Mouse (Mus musculus) gonadal fat pad, adult 2 months (tissue): ENCODE results near the gene 2010111I01Rik. TPM values are rescaled to one million over a fixed set of nuclear protein-coding genes. Genes with fewer than 3 reads are reported as not detected.

Experiments used
- DNase-seq: peaks from one replicate; pipeline ENCODE4 v3.0.0-alpha.2; 2012; ENCODE audit warnings: low read depth
- polyA plus RNA-seq: library from polyadenylated mRNA; depleted of rRNA; stranded (reverse); fragments of >200 nt; gene quantifications from 2 replicates; pipeline ENCODE4 v1.2.3, GENCODE M21; 2012

2010111I01Rik gene
- polyA plus RNA-seq, 1 experiment, result 80.6 TPM

DNA sequence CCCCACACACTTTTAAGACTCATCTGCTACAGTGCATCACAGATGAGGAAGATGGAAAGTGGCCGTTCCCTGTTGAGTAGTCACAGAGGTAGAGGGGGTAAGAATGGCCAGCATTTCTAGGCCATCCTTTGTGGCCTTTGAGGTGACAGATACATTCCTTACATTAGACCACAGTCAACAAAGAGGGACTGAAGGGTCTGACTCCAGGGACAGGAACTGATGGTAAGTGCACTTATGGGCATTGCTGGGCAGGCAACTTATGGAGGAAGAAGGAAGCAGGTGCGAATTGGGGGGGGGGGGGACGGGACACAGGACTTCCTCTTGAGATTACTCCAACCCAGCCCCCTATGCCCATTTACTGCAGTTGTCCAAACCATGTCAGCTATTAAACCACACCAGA lies 187.8 kb downstream of the 2010111I01Rik start:
- no peak for DNase-seq

DNA sequence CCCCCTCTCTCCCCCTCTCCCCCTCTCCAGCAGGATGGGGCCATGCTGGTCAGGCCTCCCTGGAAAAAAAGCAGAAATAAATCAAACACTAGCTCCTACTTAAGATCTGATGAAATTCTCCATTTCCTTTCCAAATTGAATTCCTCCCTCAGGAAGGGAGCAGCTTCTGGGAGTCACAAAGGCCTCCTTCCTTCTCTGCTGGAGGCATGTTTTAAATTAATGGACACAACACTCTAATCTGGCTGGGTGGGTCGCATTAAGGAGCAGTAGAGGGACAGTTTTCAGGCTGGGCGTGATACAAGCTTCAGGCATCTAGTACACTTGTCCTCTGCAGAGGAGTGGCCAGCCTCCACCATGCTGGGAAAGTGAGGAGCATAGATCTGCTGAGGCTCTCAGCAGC lies 188.7 kb downstream of the 2010111I01Rik start:
- DNase-seq, result no peak

DNA sequence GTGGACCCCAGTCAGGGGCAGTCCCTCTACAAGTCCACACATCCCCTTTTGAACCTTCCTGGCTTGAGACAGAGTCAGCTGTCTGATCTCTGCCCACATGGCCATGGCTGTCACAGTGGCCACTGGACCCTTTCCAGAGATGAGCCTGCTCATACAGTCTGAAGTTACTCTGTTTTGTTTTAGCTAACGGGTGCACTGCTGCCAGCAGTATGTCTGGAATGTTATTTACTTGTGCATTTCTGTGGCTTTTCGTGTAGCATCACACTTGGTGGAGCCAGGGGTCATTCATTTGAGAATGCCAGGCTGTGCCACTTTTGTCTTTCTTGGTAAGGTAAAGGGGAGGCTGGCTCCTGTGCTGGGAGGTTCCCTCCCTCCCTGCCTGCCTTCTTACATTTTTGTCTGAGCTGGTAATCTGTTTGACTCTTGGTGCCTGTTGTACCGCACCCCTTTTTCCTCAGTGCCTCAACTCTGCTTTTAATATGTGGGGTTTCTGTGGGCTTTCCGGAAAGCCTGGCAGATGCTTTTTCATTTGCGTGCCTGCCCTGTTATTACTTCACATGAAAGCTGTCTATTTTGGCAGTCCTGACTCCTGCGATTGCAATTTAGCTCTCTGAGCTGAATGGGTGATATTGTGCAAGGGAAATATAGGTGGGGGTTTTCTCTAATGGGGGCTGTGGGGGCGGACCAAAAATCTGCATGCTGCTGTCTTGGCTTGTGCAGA lies 190.3 kb downstream of the 2010111I01Rik start:
- peak; percentile 66 for DNase-seq

- DNase-seq, result peak; percentile 52
Observed at GRCm38 (mm10) chr13:63156264-63156663, 191.6 kb downstream of the 2010111I01Rik start.

- no peak for DNase-seq
Observed at GRCm38 (mm10) chr13:63170282-63171073, 205.8 kb downstream of the 2010111I01Rik start.

DNA sequence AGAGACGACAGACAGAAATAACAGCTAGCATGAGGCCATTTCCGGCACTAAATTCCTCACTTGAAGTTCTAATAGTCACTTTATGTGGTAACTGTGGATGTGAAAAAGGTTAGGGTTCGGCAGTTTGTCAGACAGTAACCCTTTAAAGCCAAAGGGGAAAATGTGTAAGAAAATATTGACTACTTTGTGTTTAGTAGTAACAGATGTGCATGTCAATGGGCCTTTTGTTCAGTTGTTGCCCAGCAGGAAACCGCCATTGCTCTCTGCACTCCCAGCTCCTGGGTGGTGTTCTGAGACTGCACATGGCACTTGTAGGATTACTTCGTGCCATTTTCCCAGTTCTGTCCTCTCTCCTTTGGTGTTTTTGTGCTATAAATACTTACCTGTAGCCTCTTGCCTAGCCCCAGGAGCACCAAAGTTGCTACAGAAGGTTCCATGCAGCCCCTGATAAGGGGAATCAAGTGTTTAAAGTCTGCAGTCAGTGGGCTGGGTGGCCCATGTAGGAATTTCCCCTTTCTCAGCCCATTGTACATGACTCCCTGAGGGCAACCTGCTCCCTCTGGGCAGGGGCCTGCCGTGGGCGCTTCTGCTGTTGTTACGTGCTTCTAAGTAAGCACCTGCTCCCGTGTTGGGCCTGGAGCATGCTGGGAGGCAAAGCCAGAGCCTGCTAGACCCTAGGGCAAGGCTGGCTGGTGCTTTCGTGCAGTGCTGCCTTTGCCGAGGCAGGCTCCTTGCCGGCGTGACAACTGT lies 206.8 kb downstream of the 2010111I01Rik start:
- DNase-seq, result no peak

DNA sequence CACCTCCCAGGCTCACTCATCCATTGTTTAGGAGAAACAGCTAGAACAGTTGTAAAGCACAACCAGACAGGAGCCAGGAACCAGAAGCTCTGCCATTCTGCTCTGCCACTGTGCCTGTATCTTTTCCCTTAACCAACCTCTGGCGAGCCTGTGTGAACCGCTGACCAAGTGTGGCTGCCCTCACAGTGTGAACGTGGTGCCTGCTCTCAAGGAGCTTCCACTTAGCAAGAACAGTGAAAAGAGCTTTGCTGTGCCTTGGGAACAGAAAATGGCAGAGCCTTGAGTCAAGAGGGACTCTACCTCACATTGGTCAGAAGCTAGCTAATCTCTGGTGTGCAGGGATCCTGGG lies 207.4 kb downstream of the 2010111I01Rik start:
- DNase-seq, result no peak

DNA sequence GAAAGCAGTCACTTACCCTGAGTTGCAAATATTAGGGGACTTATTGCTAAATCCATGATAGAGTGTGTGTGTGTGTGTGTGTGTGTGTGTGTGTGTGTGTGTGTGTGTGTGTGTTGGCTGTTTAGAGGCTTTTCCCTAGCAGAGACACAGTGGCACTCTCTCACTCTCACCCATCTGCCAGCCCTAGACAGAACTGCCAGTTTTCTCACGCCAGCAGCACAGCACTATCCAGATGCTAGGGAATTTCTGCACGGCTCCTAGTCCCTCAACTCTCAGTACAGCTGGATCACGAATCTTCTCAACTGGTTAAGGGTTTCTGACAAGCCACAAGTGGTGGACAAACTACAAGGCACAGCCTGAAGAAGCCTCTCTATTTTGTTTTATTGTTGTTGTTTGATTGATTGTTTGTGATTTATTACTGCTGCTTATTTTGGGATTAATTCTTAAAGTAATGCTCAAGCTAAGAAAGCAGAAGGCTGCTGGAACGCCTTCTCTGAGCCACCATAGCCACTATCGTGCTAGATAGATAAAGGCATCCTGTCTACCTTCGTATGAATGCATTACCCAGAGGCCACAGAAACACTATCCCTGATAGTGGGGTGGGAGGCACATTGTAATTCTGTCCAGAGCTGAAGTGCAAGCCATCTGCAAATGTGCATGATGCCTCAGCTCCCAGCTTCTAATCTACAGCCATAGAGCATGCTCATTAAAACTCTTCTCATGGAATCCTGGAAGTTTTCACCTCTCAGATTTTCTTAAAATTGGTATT lies 209.7 kb downstream of the 2010111I01Rik start:
- DNase-seq, result no peak

- no peak for DNase-seq
Observed at GRCm38 (mm10) chr13:63176131-63176530, 211.4 kb downstream of the 2010111I01Rik start.

DNA sequence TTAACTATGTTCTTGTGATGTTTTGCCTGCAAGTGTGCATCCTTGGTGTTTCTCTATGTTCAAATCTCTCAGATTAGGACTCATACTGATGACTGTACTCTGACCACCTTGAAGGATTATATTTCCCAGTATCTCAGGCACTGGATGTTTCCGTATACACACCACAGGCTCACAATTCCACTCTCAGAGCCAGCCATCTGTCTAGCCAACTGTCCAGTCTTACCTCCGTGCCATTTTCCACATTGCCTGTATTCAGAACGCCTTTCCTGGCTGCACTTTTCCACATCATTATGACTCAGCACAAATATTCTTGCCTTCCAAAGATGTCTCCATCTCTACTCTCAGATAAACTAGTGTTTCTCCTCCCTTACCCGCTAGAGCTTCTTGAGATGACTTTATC lies 212.5 kb downstream of the 2010111I01Rik start:
- no peak for DNase-seq

DNA sequence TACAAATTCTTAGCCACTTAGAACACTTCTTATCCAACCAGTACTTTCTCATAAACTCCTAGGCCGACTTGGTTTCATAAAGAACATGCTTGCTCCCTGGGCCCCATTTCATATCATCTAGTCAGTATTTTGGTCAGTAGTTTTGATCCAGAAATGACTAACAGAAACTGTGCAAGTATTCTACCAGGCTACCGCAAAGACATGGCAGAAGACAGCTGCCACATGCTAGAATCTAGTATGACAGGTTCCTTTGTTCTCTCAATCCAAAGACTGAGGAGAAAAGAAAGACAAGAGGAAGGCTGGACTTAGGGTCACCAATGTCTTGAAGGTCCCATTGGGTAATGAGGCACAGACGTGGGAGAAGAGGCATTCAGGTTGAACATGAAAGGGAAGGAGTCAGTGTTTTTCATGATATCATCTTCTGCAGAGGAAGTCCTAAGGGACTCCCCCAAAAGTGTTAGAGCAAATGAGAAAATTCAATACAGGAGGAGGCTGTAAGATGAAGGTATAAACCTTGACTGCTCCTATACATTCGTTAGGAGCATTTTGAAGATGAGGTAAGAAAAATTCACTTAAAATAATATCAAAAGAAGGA lies 216.0 kb downstream of the 2010111I01Rik start:
- no peak for DNase-seq

- DNase-seq, result no peak
Observed at GRCm38 (mm10) chr13:63184946-63185345, 220.3 kb downstream of the 2010111I01Rik start.

DNA sequence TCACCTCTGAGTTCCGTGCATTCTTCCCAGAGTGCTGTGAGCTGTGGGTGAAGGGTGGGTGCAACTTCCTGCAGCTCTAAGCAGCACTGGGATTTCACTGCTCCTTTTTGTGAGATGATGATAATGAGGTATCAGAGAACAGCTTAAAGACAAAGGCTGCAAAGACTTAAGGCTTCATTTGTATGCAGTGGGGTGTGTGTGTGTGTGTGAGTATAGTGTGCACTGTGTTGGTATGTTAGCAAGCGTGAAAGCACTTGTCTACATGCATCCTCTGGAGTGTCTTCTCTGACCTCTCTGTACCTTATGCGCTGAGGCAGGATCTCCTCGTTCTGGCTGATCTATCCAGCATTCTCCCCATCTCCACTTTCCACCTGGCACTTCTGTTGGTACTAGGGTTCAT lies 221.5 kb downstream of the 2010111I01Rik start:
- DNase-seq, result no peak

- DNase-seq, result no peak
Observed at GRCm38 (mm10) chr13:63186642-63187041, 221.9 kb downstream of the 2010111I01Rik start.

GRCm38 (mm10) chr13:63187145-63188143 lies 222.8 kb downstream of the 2010111I01Rik start:
- no peak for DNase-seq

- no peak for DNase-seq
Observed at GRCm38 (mm10) chr13:63188306-63188705, 223.6 kb downstream of the 2010111I01Rik start.

DNA sequence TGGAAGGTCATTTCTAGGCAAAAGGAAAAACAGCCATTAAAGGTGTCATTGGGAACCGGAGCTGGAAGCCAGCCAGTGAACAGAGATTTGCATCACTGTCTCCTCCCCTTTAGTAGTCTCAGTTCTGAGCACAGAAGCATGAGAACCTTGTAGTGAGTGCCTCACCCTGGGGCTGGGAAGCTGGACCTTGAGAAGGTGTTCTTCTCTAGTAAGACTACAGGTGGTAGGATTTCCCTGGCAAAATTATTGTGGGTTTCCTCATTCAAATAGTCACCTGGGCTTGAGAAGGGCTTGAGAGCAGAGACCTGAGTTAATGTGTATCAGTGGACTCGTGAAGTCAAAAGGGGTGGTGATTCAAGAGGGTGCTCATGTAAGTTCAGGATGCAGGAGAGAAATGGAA lies 224.1 kb downstream of the 2010111I01Rik start:
- DNase-seq, result no peak

GRCm38 (mm10) chr13:63193423-63193822 lies 228.7 kb downstream of the 2010111I01Rik start:
- DNase-seq, result no peak

DNA sequence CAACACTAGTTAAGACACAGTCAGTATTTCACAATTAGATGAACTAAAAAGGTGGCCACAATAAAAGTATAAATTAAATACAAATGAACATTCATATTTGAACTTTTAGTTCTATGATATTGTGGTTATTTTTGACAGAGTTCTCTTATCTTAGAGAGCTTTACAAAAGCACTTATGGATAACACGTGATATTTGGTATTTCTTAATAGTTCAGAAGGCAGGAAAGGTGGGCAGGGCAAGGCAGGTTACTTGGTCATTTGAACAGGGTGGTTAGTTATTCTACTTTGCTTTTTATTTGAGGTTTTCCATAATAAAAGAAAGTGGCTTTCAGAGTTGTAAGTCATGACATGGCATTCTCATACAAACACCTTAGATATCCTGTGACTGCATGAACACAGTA lies 233.3 kb downstream of the 2010111I01Rik start:
- DNase-seq, result no peak

GRCm38 (mm10) chr13:63199588-63199987 lies 234.9 kb downstream of the 2010111I01Rik start:
- DNase-seq, result no peak
